Mouse (Mus musculus) midbrain, postnatal 0 days (tissue): ENCODE measurements around the gene Lrrc74a. TPM values are rescaled to one million over a fixed set of nuclear protein-coding genes. Genes with fewer than 3 reads are reported as not detected.

Experiments used
- ATAC-seq: fragments of 200-750 bp; cut with Nextera tagmentation; 2 replicates; pipeline ENCODE4 v1.8.0; 2017; ENCODE audit warnings: moderate number of reproducible peaks, mild to moderate bottlenecking, moderate TSS enrichment, moderate library complexity; ENCODE audit not compliant: low FRiP score
- DNase-seq: peaks from one replicate; pipeline ENCODE4 v3.0.0-alpha.2; 2015; ENCODE audit warnings: low spot score
- H3K27ac ChIP-seq: fragments of 300-500 bp; sonication (generic); 2 replicates; pipeline ENCODE4 v1.5.1; 2014; ENCODE audit warnings: low read depth, mild to moderate bottlenecking, low read length, mixed read lengths
- H3K27me3 ChIP-seq: fragments of 300-500 bp; sonication (generic); 2 replicates; pipeline ENCODE4 v1.6.1; 2014; ENCODE audit warnings: low read length, control low read depth, mixed read lengths; ENCODE audit not compliant: insufficient read depth
- H3K36me3 ChIP-seq: fragments of 300-500 bp; sonication (generic); 2 replicates; pipeline ENCODE4 v1.6.1; 2014; ENCODE audit warnings: low read length, control low read depth, mixed read lengths; ENCODE audit not compliant: insufficient read depth
- H3K4me1 ChIP-seq: fragments of 300-500 bp; sonication (generic); 2 replicates; pipeline ENCODE4 v1.6.1; 2014; ENCODE audit warnings: mild to moderate bottlenecking, control low read depth, antibody characterized with exemption, low read length, mixed read lengths; ENCODE audit not compliant: insufficient read depth
- H3K4me2 ChIP-seq: fragments of 300-500 bp; sonication (generic); 2 replicates; pipeline ENCODE4 v1.6.1; 2014; ENCODE audit warnings: low read depth, mild to moderate bottlenecking, low read length, mixed read lengths; ENCODE audit not compliant: poor library complexity, severe bottlenecking
- H3K4me3 ChIP-seq: fragments of 300-500 bp; sonication (generic); 2 replicates; pipeline ENCODE4 v1.5.1; 2014; ENCODE audit warnings: low read depth, mild to moderate bottlenecking, low read length, moderate library complexity
- H3K9ac ChIP-seq: fragments of 300-500 bp; sonication (generic); replicated peaks from 2 replicates; pipeline ENCODE4 v1.6.1; 2014; ENCODE audit warnings: mild to moderate bottlenecking, low read length, moderate library complexity, mixed read lengths; ENCODE audit not compliant: poor library complexity, severe bottlenecking
- H3K9me3 ChIP-seq: fragments of 300-500 bp; sonication (generic); 2 replicates; pipeline ENCODE4 v1.6.1; 2016; ENCODE audit warnings: low read length, control low read depth
- CTCF ChIP-seq: IDR thresholded peaks from 2 replicates; pipeline ENCODE4 v1.5.1; 2016; ENCODE audit warnings: antibody characterized with exemption, mild to moderate bottlenecking
- WGBS: fragments of 180-500 bp; shearing (Covaris S2); extraction: QIAGEN DNeasy Blood & Tissue Kit; methylation state at CpG from one replicate; pipeline ENCODE4 v1.1.7; 2014; 5-methylcytosine and 5-hydroxymethylcytosine counted together
- polyA plus RNA-seq: library from polyadenylated mRNA; unstranded; fragments of >200 nt; fragmentation: Nextera tagmentation; extraction: Ambion mirVana; gene quantifications from 2 replicates; pipeline ENCODE4 v1.2.1, GENCODE M21; 2015
- total RNA-seq: library from RNA; depleted of rRNA; stranded (reverse); fragments of >200 nt; gene quantifications from 2 replicates; pipeline ENCODE4 v1.2.3, GENCODE M21; 2014

Gene Lrrc74a
- total and polyA plus RNA-seq, 2 experiments from 2014 or later: not detected

- no peak for TF ChIP-seq CTCF
- no peak overlapping the region for H3K4me2 ChIP-seq
- no peaks in the 10 kb centered on the region for H3K4me1 ChIP-seq
- no peak overlapping the region for H3K9ac ChIP-seq
- H3K36me3 ChIP-seq: 0 out of 2 replicates have a peak, but pooled peaks cover 5% of the 10 kb centered on the region
- H3K4me3 ChIP-seq: no peak overlapping the region
- H3K9me3 ChIP-seq: no peaks in the 10 kb centered on the region
- ATAC-seq (no peak), DNase-seq (no peak)
- no peak overlapping the region for H3K27ac ChIP-seq
- no peaks in the 10 kb centered on the region for H3K27me3 ChIP-seq
- WGBS: 81% methylated on average over 2 of the region's 2 CpGs
Measured at GRCm38 (mm10) chr12:86724300-86724699, 9.9 kb upstream of the Lrrc74a start.

- no peak for TF ChIP-seq CTCF
- peak overlapping the region; percentile 68; the same call in 1 of the 2 replicates for H3K27ac ChIP-seq
- H3K4me1 ChIP-seq: no peaks in the 10 kb centered on the region
- peak overlapping the region; percentile 66 for H3K9ac ChIP-seq
- H3K9me3 ChIP-seq: no peaks in the 10 kb centered on the region
- WGBS: 1% methylated on average over 18 of the region's 19 CpGs
- H3K4me3 ChIP-seq: peak overlapping the region; percentile 67
- H3K27me3 ChIP-seq: no peaks in the 10 kb centered on the region
- peak overlapping the region; percentile 72 for H3K4me2 ChIP-seq
- no peaks in the 10 kb centered on the region for H3K36me3 ChIP-seq
- ATAC-seq (peak; percentile 24; the same call in 1 of the 2 replicates), DNase-seq (peak; percentile 55)
Measured at GRCm38 (mm10) chr12:86725706-86726105, 8.5 kb upstream of the Lrrc74a start.

GRCm38 (mm10) chr12:86726120-86726640 is 8.0 kb upstream of the Lrrc74a start, which contains the start of gene Angel1:
TSS of gene Angel1 (minus strand) at chr12:86726460.
- Histone ChIP-seq H3K27ac (peak within 1 kb of the TSS; percentile 68; the same call in 1 of the 2 replicates), H3K4me3 (peak within 1 kb of the TSS; percentile 67), H3K36me3 (no peaks in the 10 kb centered on the region), H3K9me3 (no peaks in the 10 kb centered on the region), H3K27me3 (no peaks in the 10 kb centered on the region), H3K4me2 (peak within 1 kb of the TSS; percentile 72), H3K4me1 (no peaks in the 10 kb centered on the region), H3K9ac (peak within 1 kb of the TSS; percentile 66)
- 0 out of 2 replicates have a peak, but pooled peaks have one; percentile 33 for TF ChIP-seq CTCF
- ATAC-seq (peak; percentile 98), DNase-seq (peak; percentile 98)
- 0% methylated on average over 38 of the region's 44 CpGs for WGBS

GRCm38 (mm10) chr12:86761036-86761435 is 26.9 kb downstream of the Lrrc74a start:
- TF ChIP-seq CTCF: no peak
- DNase-seq: no peak
- H3K36me3 ChIP-seq: no peaks in the 10 kb centered on the region
- no peak overlapping the region for H3K4me2 ChIP-seq
- no peaks in the 10 kb centered on the region for H3K27me3 ChIP-seq
- no peak overlapping the region for H3K9ac ChIP-seq
- ATAC-seq: no peak
- H3K4me1 ChIP-seq: no peaks in the 10 kb centered on the region
- H3K27ac ChIP-seq: no peak overlapping the region
- no peak overlapping the region for H3K4me3 ChIP-seq
- 76% methylated on average over 13 of the region's 13 CpGs for WGBS
- H3K9me3 ChIP-seq: peaks cover 2% of the 10 kb centered on the region; the same call in 1 of the 2 replicates

- Histone ChIP-seq H3K4me1 (no peaks in the 10 kb centered on the region), H3K36me3 (no peaks in the 10 kb centered on the region), H3K9ac (no peak overlapping the region), H3K27me3 (no peaks in the 10 kb centered on the region), H3K4me3 (no peak overlapping the region), H3K27ac (no peak overlapping the region), H3K4me2 (no peak overlapping the region), H3K9me3 (peaks cover 2% of the 10 kb centered on the region; the same call in 1 of the 2 replicates)
- no peak for ATAC-seq
- no peak for DNase-seq
- no peak for TF ChIP-seq CTCF
- WGBS: 76% methylated on average over 6 of the region's 6 CpGs
Measured at GRCm38 (mm10) chr12:86764060-86764459, 29.9 kb downstream of the Lrrc74a start.

- no peak overlapping the region for H3K4me2 ChIP-seq
- DNase-seq (no peak), ATAC-seq (no peak)
- WGBS: 92% methylated on average over 8 of the region's 8 CpGs
- H3K27ac ChIP-seq: no peak overlapping the region
- no peaks in the 10 kb centered on the region for H3K9me3 ChIP-seq
- TF ChIP-seq CTCF: no peak
- 0 out of 2 replicates have a peak, but pooled peaks cover 4% of the 10 kb centered on the region for H3K4me1 ChIP-seq
- H3K4me3 ChIP-seq: no peak overlapping the region
- no peaks in the 10 kb centered on the region for H3K27me3 ChIP-seq
- no peak overlapping the region for H3K9ac ChIP-seq
- H3K36me3 ChIP-seq: no peaks in the 10 kb centered on the region
Measured at GRCm38 (mm10) chr12:86766467-86766866, 32.3 kb downstream of the Lrrc74a start.
